Mouse (Mus musculus): ENCODE data around the gene Trim80. TPM values are rescaled to one million over a fixed set of nuclear protein-coding genes. Genes with fewer than 3 reads are reported as not detected.

Gene Trim80
- polyA plus RNA-seq, 1 experiment from 2014 or later, result not detected

GRCm38 (mm10) chr11:115424666-115425065, 15.7 kb upstream of the Trim80 start:
- Histone ChIP-seq H3K9ac (ENCODE audit: low read depth, low read length) (no peak overlapping the region), H3K27me3 (ENCODE audit: control insufficient read depth, insufficient read depth, low read length) (no peaks in the 10 kb centered on the region), H3K27ac (ENCODE audit: low read depth, low read length) (no peak overlapping the region), H3K36me3 (ENCODE audit: control insufficient read depth, insufficient read depth, low read length) (0 out of 2 replicates have a peak, but pooled peaks cover 7% of the 10 kb centered on the region), H3K4me2 (replicated peaks; ENCODE audit: low read depth, low read length) (no peak overlapping the region), H3K9me3 (ENCODE audit: control insufficient read depth, low read length) (no peaks in the 10 kb centered on the region), H3K4me1 (replicated peaks; ENCODE audit: control insufficient read depth, insufficient read depth, low read length) (peaks cover 9% of the 10 kb centered on the region), H3K4me3 (ENCODE audit: low read depth, low read length) (no peak overlapping the region)
- WGBS, result 84% methylated on average over 7 of the region's 7 CpGs
- no peak for ATAC-seq (ENCODE audit: low FRiP score)
- no peak for DNase-seq (ENCODE audit: low spot score)

DNA sequence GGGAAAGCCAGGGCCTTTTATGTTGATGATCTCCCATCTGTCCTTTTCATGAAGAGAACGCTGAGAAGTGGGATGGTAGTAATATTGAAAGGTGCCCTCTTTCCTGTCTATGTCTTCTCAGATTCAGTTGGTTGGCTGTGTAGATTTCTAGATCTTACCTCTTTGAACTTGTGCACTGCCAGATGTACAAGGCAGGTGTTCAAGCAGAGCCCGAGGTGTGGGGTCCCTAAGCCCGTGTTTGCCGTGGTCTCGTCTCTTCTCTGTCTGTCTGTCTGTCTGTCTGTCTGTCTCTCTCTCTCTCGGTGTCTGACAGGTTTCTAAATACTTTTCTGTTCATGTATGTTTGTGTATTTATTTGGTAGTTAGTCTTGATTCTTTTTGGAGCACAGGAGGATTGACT, 14.7 kb upstream of the Trim80 start:
- H3K36me3 ChIP-seq (ENCODE audit: control insufficient read depth, insufficient read depth, low read length), result peaks cover 12% of the 10 kb centered on the region; the same call in 1 of the 2 replicates
- H3K27ac ChIP-seq (ENCODE audit: low read depth, low read length), result no peak overlapping the region; the same call in 1 of the 2 replicates
- DNase-seq (ENCODE audit: low spot score), result no peak
- peaks cover 9% of the 10 kb centered on the region for H3K4me1 ChIP-seq (replicated peaks; ENCODE audit: control insufficient read depth, insufficient read depth, low read length)
- H3K4me2 ChIP-seq (replicated peaks; ENCODE audit: low read depth, low read length), result no peak overlapping the region
- H3K9me3 ChIP-seq (ENCODE audit: control insufficient read depth, low read length), result no peaks in the 10 kb centered on the region
- no peak for ATAC-seq (ENCODE audit: low FRiP score)
- no peak overlapping the region for H3K4me3 ChIP-seq (ENCODE audit: low read depth, low read length)
- WGBS, result 90% methylated on average over 6 of the region's 6 CpGs
- no peak overlapping the region for H3K9ac ChIP-seq (ENCODE audit: low read depth, low read length)
- H3K27me3 ChIP-seq (ENCODE audit: control insufficient read depth, insufficient read depth, low read length), result no peaks in the 10 kb centered on the region

DNA sequence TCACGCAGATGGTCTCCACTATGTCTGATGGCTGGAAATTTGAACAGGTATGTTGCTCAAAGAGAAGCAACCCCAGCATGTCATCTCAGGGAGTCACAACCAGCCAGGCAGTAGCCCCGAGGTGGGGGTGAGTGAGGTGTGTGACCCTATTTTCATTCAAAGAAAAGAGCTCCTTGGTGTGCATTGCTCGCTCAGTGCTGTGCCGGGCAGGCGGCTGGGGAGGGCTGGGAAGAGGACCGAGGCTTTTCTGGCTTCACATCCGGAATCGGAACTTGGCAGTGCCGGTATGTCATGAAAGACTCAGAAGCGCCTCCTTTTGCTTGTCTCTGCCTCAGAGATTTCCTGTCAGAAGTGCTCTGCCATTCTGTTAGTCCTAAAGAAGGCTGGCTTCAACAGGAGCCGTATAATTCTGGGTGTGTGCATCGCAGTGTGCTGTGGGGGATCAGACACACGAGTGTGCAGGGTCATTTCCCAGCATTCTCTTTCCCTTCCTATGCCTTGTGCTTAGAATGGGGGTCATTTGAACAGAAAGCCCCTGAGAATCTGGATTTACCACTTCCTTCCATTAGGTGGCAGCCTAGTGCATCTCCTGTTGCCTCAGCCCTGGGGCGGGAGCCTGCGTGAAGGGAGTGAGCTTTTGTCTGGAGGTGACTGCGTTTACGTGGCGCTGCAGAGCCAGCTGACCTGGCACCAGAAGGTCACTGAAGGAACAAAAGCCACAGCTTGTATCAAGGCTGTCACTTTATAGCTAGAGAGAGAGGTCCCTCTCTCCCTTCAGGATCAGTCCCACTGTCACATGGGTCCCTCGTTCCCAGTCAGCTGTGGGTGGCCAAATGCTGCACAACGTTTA, 12.6 kb upstream of the Trim80 start:
- no peak overlapping the region for H3K9ac ChIP-seq (ENCODE audit: low read depth, low read length)
- no peaks in the 10 kb centered on the region for H3K27me3 ChIP-seq (ENCODE audit: control insufficient read depth, insufficient read depth, low read length)
- no peaks in the 10 kb centered on the region for H3K9me3 ChIP-seq (ENCODE audit: control insufficient read depth, low read length)
- H3K4me3 ChIP-seq (ENCODE audit: low read depth, low read length), result no peak overlapping the region
- ATAC-seq (ENCODE audit: low FRiP score) (peak; percentile 65; the same call in 1 of the 2 replicates), DNase-seq (ENCODE audit: low spot score) (peak; percentile 90)
- 34% methylated on average over 20 of the region's 20 CpGs for WGBS
- peaks cover 12% of the 10 kb centered on the region; the same call in 1 of the 2 replicates for H3K36me3 ChIP-seq (ENCODE audit: control insufficient read depth, insufficient read depth, low read length)
- H3K4me1 ChIP-seq (replicated peaks; ENCODE audit: control insufficient read depth, insufficient read depth, low read length), result peaks cover 5% of the 10 kb centered on the region; the same call in 1 of the 2 replicates
- 0 out of 2 replicates have a peak overlapping the region, but pooled peaks have one; percentile 4 for H3K4me2 ChIP-seq (replicated peaks; ENCODE audit: low read depth, low read length)
- peak overlapping the region; percentile 40; the same call in 1 of the 2 replicates for H3K27ac ChIP-seq (ENCODE audit: low read depth, low read length)

GRCm38 (mm10) chr11:115429307-115429706, 11.0 kb upstream of the Trim80 start:
- Histone ChIP-seq H3K27me3 (ENCODE audit: control insufficient read depth, insufficient read depth, low read length) (no peaks in the 10 kb centered on the region), H3K9ac (ENCODE audit: low read depth, low read length) (no peak overlapping the region), H3K36me3 (ENCODE audit: control insufficient read depth, insufficient read depth, low read length) (peaks cover 12% of the 10 kb centered on the region; the same call in 1 of the 2 replicates), H3K4me1 (replicated peaks; ENCODE audit: control insufficient read depth, insufficient read depth, low read length) (peaks cover 5% of the 10 kb centered on the region; the same call in 1 of the 2 replicates), H3K4me3 (ENCODE audit: low read depth, low read length) (no peak overlapping the region), H3K9me3 (ENCODE audit: control insufficient read depth, low read length) (no peaks in the 10 kb centered on the region), H3K4me2 (replicated peaks; ENCODE audit: low read depth, low read length) (no peak overlapping the region), H3K27ac (ENCODE audit: low read depth, low read length) (no peak overlapping the region)
- WGBS, result 86% methylated on average over 7 of the region's 7 CpGs
- DNase-seq (ENCODE audit: low spot score), result no peak
- no peak for ATAC-seq (ENCODE audit: low FRiP score)

- DNase-seq (ENCODE audit: low spot score) (no peak), ATAC-seq (ENCODE audit: low FRiP score) (no peak)
- Histone ChIP-seq H3K4me2 (replicated peaks; ENCODE audit: low read depth, low read length) (no peak overlapping the region), H3K27ac (ENCODE audit: low read depth, low read length) (no peak overlapping the region), H3K27me3 (ENCODE audit: control insufficient read depth, insufficient read depth, low read length) (no peaks in the 10 kb centered on the region), H3K36me3 (ENCODE audit: control insufficient read depth, insufficient read depth, low read length) (peaks cover 12% of the 10 kb centered on the region; the same call in 1 of the 2 replicates), H3K9ac (ENCODE audit: low read depth, low read length) (no peak overlapping the region), H3K4me3 (ENCODE audit: low read depth, low read length) (no peak overlapping the region), H3K9me3 (ENCODE audit: control insufficient read depth, low read length) (no peaks in the 10 kb centered on the region), H3K4me1 (replicated peaks; ENCODE audit: control insufficient read depth, insufficient read depth, low read length) (peaks cover 7% of the 10 kb centered on the region; the same call in 1 of the 2 replicates)
- 87% methylated on average over 6 of the region's 6 CpGs for WGBS
These were observed 9.8 kb upstream of the Trim80 start for GRCm38 (mm10) chr11:115430561-115430960.

DNA sequence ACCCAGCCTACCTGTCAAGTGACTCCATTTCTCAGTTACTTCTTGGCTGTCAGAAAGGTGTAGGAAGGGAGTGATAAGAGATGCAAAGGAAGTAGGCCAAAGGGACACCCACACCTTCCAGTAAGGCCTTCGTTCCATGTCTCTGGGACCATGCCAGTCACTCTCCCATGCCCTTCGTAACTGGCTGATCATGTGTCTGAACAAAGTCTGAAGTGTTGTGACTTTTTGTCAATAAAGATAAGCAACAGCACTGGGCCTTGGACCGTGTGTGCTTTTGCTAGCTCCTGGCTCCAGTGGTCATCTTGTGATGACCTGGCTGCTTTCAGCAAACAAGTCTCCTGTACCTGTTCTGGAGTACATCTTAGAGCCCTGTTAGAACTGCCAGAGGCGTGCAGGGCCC, 7.5 kb upstream of the Trim80 start:
- no peak overlapping the region for H3K9ac ChIP-seq (ENCODE audit: low read depth, low read length)
- no peak overlapping the region for H3K27ac ChIP-seq (ENCODE audit: low read depth, low read length)
- H3K9me3 ChIP-seq (ENCODE audit: control insufficient read depth, low read length), result no peaks in the 10 kb centered on the region
- no peak overlapping the region for H3K4me2 ChIP-seq (replicated peaks; ENCODE audit: low read depth, low read length)
- H3K36me3 ChIP-seq (ENCODE audit: control insufficient read depth, insufficient read depth, low read length), result peaks cover 9% of the 10 kb centered on the region; the same call in 1 of the 2 replicates
- no peak overlapping the region for H3K4me3 ChIP-seq (ENCODE audit: low read depth, low read length)
- ATAC-seq (ENCODE audit: low FRiP score), result no peak
- peaks cover 11% of the 10 kb centered on the region for H3K4me1 ChIP-seq (replicated peaks; ENCODE audit: control insufficient read depth, insufficient read depth, low read length)
- 77% methylated on average over 4 of the region's 4 CpGs for WGBS
- DNase-seq (ENCODE audit: low spot score), result no peak
- H3K27me3 ChIP-seq (ENCODE audit: control insufficient read depth, insufficient read depth, low read length), result no peaks in the 10 kb centered on the region

GRCm38 (mm10) chr11:115433342-115433741, 7.0 kb upstream of the Trim80 start:
- Histone ChIP-seq H3K4me3 (ENCODE audit: low read depth, low read length) (no peak overlapping the region), H3K4me1 (replicated peaks; ENCODE audit: control insufficient read depth, insufficient read depth, low read length) (peaks cover 8% of the 10 kb centered on the region; the same call in 1 of the 2 replicates), H3K9me3 (ENCODE audit: control insufficient read depth, low read length) (no peaks in the 10 kb centered on the region), H3K9ac (ENCODE audit: low read depth, low read length) (no peak overlapping the region), H3K36me3 (ENCODE audit: control insufficient read depth, insufficient read depth, low read length) (peaks cover 9% of the 10 kb centered on the region; the same call in 1 of the 2 replicates), H3K27me3 (ENCODE audit: control insufficient read depth, insufficient read depth, low read length) (no peaks in the 10 kb centered on the region), H3K27ac (ENCODE audit: low read depth, low read length) (no peak overlapping the region), H3K4me2 (replicated peaks; ENCODE audit: low read depth, low read length) (no peak overlapping the region)
- 87% methylated on average over 6 of the region's 6 CpGs for whole genome bisulfite sequencing
- DNase-seq (ENCODE audit: low spot score) (no peak), ATAC-seq (ENCODE audit: low FRiP score) (no peak)

GRCm38 (mm10) chr11:115435596-115436337, 4.6 kb upstream of the Trim80 start:
- no peaks in the 10 kb centered on the region for H3K9me3 ChIP-seq (ENCODE audit: control insufficient read depth, low read length)
- H3K27me3 ChIP-seq (ENCODE audit: control insufficient read depth, insufficient read depth, low read length), result no peaks in the 10 kb centered on the region
- no peaks in the 10 kb centered on the region for H3K36me3 ChIP-seq (ENCODE audit: control insufficient read depth, insufficient read depth, low read length)
- 3% methylated on average over 31 of the region's 31 CpGs for WGBS
- H3K4me3 ChIP-seq (ENCODE audit: low read depth, low read length), result peak overlapping the region; percentile 23
- DNase-seq (ENCODE audit: low spot score) (peak; percentile 66), ATAC-seq (ENCODE audit: low FRiP score) (no peak)
- peak overlapping the region; percentile 52 for H3K9ac ChIP-seq (ENCODE audit: low read depth, low read length)
- H3K27ac ChIP-seq (ENCODE audit: low read depth, low read length), result no peak overlapping the region
- H3K4me2 ChIP-seq (replicated peaks; ENCODE audit: low read depth, low read length), result peak overlapping the region; percentile 58
- H3K4me1 ChIP-seq (replicated peaks; ENCODE audit: control insufficient read depth, insufficient read depth, low read length), result peaks cover 8% of the 10 kb centered on the region; the same call in 1 of the 2 replicates

All from hindbrain, embryonic 11.5 days (tissue).